Mouse (Mus musculus) NIH3T3 (cell line): ENCODE results near the gene Tpra1.

Experiments used
- DNase-seq: peaks from one replicate; pipeline ENCODE4 v3.0.0-alpha.2; 2012; ENCODE audit warnings: low read depth

The Tpra1 gene

GRCm38 (mm10) chr6:88901947-88902820 is at the start of gene Tpra1:
Gene Tpra1, plus strand, starts transcription at chr6:88902251.
- peak; percentile 97 for DNase-seq

- no peak for DNase-seq
Measured at GRCm38 (mm10) chr6:88854509-88854908, 47.5 kb upstream of the Tpra1 start.

- DNase-seq, result peak; percentile 91
Measured at GRCm38 (mm10) chr6:88855636-88856035, 46.4 kb upstream of the Tpra1 start.

GRCm38 (mm10) chr6:88857249-88857648 is 44.8 kb upstream of the Tpra1 start:
- DNase-seq, result peak; percentile 65

GRCm38 (mm10) chr6:88857830-88858229 is 44.2 kb upstream of the Tpra1 start:
- DNase-seq, result no peak

- DNase-seq, result no peak
Measured at GRCm38 (mm10) chr6:88858341-88858740, 43.7 kb upstream of the Tpra1 start.

GRCm38 (mm10) chr6:88860914-88861313 is 41.1 kb upstream of the Tpra1 start:
- peak; percentile 82 for DNase-seq

- DNase-seq, result no peak
Measured at GRCm38 (mm10) chr6:88865704-88866103, 36.3 kb upstream of the Tpra1 start.

GRCm38 (mm10) chr6:88869459-88869858 is 32.6 kb upstream of the Tpra1 start:
- DNase-seq, result peak; percentile 81

- peak; percentile 37 for DNase-seq
Measured at GRCm38 (mm10) chr6:88870594-88870993, 31.5 kb upstream of the Tpra1 start.

GRCm38 (mm10) chr6:88871546-88871945 is 30.5 kb upstream of the Tpra1 start:
- DNase-seq, result no peak

GRCm38 (mm10) chr6:88872811-88873210 is 29.2 kb upstream of the Tpra1 start:
- no peak for DNase-seq

GRCm38 (mm10) chr6:88873965-88874867 is 27.8 kb upstream of the Tpra1 start:
- DNase-seq, result no peak

GRCm38 (mm10) chr6:88874868-88875508 is 27.1 kb upstream of the Tpra1 start, which contains the start of gene Podxl2:
Gene Podxl2, minus strand, starts transcription at chr6:88875044.
- DNase-seq, result peak; percentile 25

GRCm38 (mm10) chr6:88879471-88879870 is 22.6 kb upstream of the Tpra1 start:
- DNase-seq, result no peak

GRCm38 (mm10) chr6:88881334-88881733 is 20.7 kb upstream of the Tpra1 start:
- no peak for DNase-seq

GRCm38 (mm10) chr6:88884195-88884594 is 17.9 kb upstream of the Tpra1 start:
- DNase-seq, result no peak

GRCm38 (mm10) chr6:88884690-88885089 is 17.4 kb upstream of the Tpra1 start:
- DNase-seq, result no peak

- DNase-seq, result no peak
Measured at GRCm38 (mm10) chr6:88885644-88886416, 16.2 kb upstream of the Tpra1 start.

- no peak for DNase-seq
Measured at GRCm38 (mm10) chr6:88886417-88886967, 15.6 kb upstream of the Tpra1 start.

GRCm38 (mm10) chr6:88889410-88890042 is 12.5 kb upstream of the Tpra1 start:
- DNase-seq, result no peak
